Mouse (Mus musculus) midbrain, embryonic 16.5 days (tissue): Measurements from ENCODE around the gene Arg1. TPM values are rescaled to one million over a fixed set of nuclear protein-coding genes. Genes with fewer than 3 reads are reported as not detected.

Experiments used
- ATAC-seq: fragments of 200-750 bp; cut with Nextera tagmentation; 2 replicates; pipeline ENCODE4 v1.8.0; 2017; ENCODE audit warnings: moderate TSS enrichment
- H3K27ac ChIP-seq: fragments of 300-500 bp; sonication (generic); 2 replicates; pipeline ENCODE4 v1.5.1; 2014; ENCODE audit warnings: mild to moderate bottlenecking, low read length, mixed read lengths
- H3K27me3 ChIP-seq: fragments of 300-500 bp; sonication (generic); 2 replicates; pipeline ENCODE4 v1.6.1; 2014; ENCODE audit warnings: low read depth, low read length, mixed read lengths; ENCODE audit not compliant: control insufficient read depth, insufficient read depth
- H3K36me3 ChIP-seq: fragments of 300-500 bp; sonication (generic); 2 replicates; pipeline ENCODE4 v1.6.1; 2014; ENCODE audit warnings: mild to moderate bottlenecking, low read length, moderate library complexity, mixed read lengths; ENCODE audit not compliant: control insufficient read depth, insufficient read depth
- H3K4me1 ChIP-seq: fragments of 300-500 bp; sonication (generic); 2 replicates; pipeline ENCODE4 v1.6.1; 2014; ENCODE audit warnings: mild to moderate bottlenecking, low read length, mixed read lengths; ENCODE audit not compliant: control insufficient read depth, insufficient read depth
- H3K4me2 ChIP-seq: fragments of 300-500 bp; sonication (generic); 2 replicates; pipeline ENCODE4 v1.6.1; 2014; ENCODE audit warnings: mild to moderate bottlenecking, low read length, mixed read lengths
- H3K4me3 ChIP-seq: fragments of 300-500 bp; sonication (generic); 2 replicates; pipeline ENCODE4 v1.5.1; 2014; ENCODE audit warnings: low read depth, mild to moderate bottlenecking, low read length, moderate library complexity, mixed read lengths
- H3K9ac ChIP-seq: fragments of 300-500 bp; sonication (generic); 2 replicates; pipeline ENCODE4 v1.6.1; 2014; ENCODE audit warnings: low read depth, low read length, mixed read lengths
- H3K9me3 ChIP-seq: fragments of 300-500 bp; sonication (generic); replicated peaks from 2 replicates; pipeline ENCODE4 v1.6.1; 2014; ENCODE audit warnings: mild to moderate bottlenecking, low read length, mixed read lengths; ENCODE audit not compliant: control insufficient read depth, poor library complexity, severe bottlenecking
- whole genome bisulfite sequencing: fragments of 180-500 bp; shearing (Covaris S2); extraction: QIAGEN DNeasy Blood & Tissue Kit; methylation state at CpG from one replicate; pipeline ENCODE4 v1.1.7; 2014; 5-methylcytosine and 5-hydroxymethylcytosine counted together
- polyA plus RNA-seq: library from polyadenylated mRNA; unstranded; fragments of >200 nt; fragmentation: Nextera tagmentation; extraction: Ambion mirVana; gene quantifications from 2 replicates; pipeline ENCODE4 v1.2.1, GENCODE M21; 2015

The Arg1 gene
- polyA plus RNA-seq, 1 experiment from 2014 or later: 1.8 TPM

DNA sequence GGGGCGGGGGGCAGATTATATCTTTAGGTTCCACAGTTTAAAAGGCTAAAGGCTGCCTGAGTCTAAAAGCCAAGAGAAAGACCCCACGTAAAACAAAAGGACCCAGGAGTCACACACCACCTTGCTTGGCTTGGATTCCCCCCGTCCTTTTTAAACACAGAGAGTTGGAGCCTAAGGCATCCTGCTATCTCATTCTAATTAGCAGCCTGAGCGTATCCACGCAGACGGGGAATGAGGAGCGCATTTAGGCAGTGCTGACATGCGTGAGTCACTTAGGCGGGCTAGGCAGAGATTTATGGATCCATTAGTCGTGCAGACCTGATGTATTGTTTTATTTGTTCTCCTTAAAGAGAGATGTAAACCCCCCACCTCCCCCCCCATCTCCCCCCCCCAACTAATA, 904 bp downstream of the Arg1 start:
- Histone ChIP-seq H3K36me3 (no peaks in the 10 kb centered on the region), H3K9ac (no peak overlapping the region)
- 49% methylated on average over 10 of the region's 10 CpGs for WGBS

DNA sequence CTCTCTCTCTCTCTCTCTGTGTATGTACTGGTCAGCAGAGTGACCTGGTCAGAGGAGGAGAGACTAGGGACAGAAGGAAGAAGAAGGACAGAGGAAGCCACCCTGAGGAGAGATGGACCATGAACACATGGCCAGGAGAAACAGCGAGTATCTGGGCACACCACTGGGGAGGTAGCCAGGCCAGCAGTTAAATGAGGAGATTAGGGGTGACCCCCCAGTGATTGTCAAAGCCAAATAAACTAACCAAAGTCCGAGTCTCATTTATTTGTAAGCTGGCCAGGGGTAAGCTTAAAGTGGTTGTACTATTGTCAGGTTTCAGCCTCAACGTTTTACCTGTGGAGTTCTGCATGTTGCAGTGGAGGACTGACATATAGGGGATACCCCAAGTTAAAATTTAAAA, 3.0 kb downstream of the Arg1 start:
- no peak for ATAC-seq
- no peaks in the 10 kb centered on the region for H3K9me3 ChIP-seq
- whole genome bisulfite sequencing: 58% methylated on average over 3 of the region's 3 CpGs
- H3K36me3 ChIP-seq: no peaks in the 10 kb centered on the region
- H3K27me3 ChIP-seq: no peaks in the 10 kb centered on the region
- H3K4me2 ChIP-seq: no peak overlapping the region
- H3K4me3 ChIP-seq: no peak overlapping the region
- H3K9ac ChIP-seq: no peak overlapping the region
- no peak overlapping the region for H3K27ac ChIP-seq
- H3K4me1 ChIP-seq: no peaks in the 10 kb centered on the region; the same call in 1 of the 2 replicates

More for the DNA sequence above, 904 bp downstream of the Arg1 start:
- ATAC-seq: peak; percentile 83
- Histone ChIP-seq H3K27ac (no peak overlapping the region), H3K4me1 (no peaks in the 10 kb centered on the region; the same call in 1 of the 2 replicates), H3K4me2 (no peak overlapping the region), H3K9me3 (no peaks in the 10 kb centered on the region), H3K4me3 (no peak overlapping the region), H3K27me3 (no peaks in the 10 kb centered on the region)

DNA sequence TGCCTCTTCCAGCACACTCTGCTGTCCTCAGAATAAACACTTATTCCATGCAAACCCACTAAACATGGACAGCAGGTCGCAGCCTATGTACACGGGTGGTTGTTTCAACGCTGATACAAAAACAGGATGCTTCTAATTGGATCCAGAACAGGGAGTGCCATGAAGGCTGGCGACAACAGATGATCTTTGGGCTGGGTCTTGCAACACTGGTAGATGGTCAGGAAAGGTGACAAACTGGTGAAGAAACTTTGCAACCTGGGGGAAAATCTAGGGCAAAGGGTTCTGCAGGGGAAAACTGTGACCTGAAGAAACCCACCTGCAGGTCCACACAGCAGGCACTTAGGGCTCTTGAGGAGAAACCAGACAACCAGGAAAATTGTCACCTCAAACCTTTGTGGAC, 4.3 kb downstream of the Arg1 start:
- Histone ChIP-seq H3K36me3 (no peaks in the 10 kb centered on the region), H3K9me3 (no peaks in the 10 kb centered on the region), H3K9ac (no peak overlapping the region), H3K4me1 (no peaks in the 10 kb centered on the region; the same call in 1 of the 2 replicates), H3K4me3 (no peak overlapping the region), H3K4me2 (no peak overlapping the region), H3K27ac (no peak overlapping the region), H3K27me3 (no peaks in the 10 kb centered on the region)
- no peak for ATAC-seq
- WGBS: 85% methylated on average over 4 of the region's 4 CpGs

DNA sequence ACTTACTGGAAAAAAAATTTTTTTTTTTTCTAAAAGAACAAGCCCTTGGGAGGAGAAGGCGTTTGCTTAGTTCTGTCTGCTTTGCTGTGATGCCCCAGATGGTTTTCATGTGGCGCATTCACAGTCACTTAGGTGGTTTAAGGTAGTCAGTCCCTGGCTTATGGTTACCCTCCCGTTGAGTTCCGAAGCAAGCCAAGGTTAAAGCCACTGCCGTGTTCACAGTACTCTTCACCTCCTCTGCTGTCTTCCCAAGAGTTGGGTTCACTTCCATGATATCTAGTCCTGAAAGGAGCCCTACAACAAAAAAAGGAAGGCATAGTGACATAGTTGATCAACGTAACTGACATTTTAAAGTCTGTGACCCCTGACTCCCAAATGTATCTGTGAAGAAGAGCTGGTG, 11.8 kb downstream of the Arg1 start:
- WGBS: 88% methylated on average over 6 of the region's 6 CpGs
- no peak overlapping the region for H3K9ac ChIP-seq
- no peak overlapping the region for H3K27ac ChIP-seq
- no peak for ATAC-seq
- no peaks in the 10 kb centered on the region for H3K4me1 ChIP-seq
- H3K9me3 ChIP-seq: no peaks in the 10 kb centered on the region
- H3K27me3 ChIP-seq: no peaks in the 10 kb centered on the region
- peaks cover 23% of the 10 kb centered on the region for H3K36me3 ChIP-seq
- H3K4me2 ChIP-seq: no peak overlapping the region
- H3K4me3 ChIP-seq: no peak overlapping the region

DNA sequence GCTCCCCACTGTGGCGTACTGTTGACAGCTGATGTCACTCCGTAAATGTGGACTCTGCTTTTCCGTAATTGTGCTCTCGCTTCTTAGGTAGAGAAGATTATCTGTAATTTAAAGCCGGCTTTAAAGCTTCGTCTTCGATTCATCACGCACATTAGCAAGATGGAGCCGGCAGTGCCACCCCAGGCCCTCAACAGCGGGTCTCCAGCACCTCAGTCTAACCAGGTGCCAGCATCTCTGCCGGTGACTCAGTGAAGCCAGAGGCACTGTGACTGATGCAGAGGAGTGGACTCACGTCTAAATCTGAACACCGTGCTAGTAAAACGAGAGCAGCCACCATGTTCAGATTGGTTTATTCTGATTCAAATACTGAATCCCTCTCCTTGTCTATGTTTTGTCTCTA, 14.7 kb downstream of the Arg1 start:
- Histone ChIP-seq H3K27me3 (no peaks in the 10 kb centered on the region), H3K4me3 (no peak overlapping the region), H3K9me3 (no peaks in the 10 kb centered on the region), H3K36me3 (peaks cover 42% of the 10 kb centered on the region), H3K9ac (no peak overlapping the region), H3K27ac (no peak overlapping the region), H3K4me2 (no peak overlapping the region), H3K4me1 (no peaks in the 10 kb centered on the region)
- WGBS: 91% methylated on average over 14 of the region's 14 CpGs
- ATAC-seq: no peak

DNA sequence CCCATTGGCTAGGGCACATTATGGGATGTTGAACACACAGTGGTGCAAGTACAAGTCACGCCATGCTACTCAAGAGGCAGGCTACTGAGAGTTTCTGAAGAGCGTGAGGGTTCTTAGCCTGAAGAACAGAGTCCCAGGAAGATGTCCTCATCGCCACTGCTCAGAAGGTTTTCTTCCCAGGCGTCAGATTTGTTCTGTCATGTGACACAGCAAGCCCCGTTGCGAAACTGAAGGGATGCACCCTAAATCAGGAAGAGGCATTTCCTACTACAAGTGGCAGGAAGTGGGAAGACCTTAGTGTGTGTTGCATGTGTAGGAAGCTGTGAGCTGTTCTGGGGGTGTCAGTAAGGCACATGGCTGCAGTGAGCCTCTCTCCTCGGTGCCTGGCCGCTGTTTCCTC, 16.1 kb downstream of the Arg1 start:
- no peak overlapping the region for H3K4me2 ChIP-seq
- H3K4me1 ChIP-seq: no peaks in the 10 kb centered on the region
- H3K9ac ChIP-seq: no peak overlapping the region
- H3K4me3 ChIP-seq: no peak overlapping the region
- 94% methylated on average over 8 of the region's 8 CpGs for WGBS
- H3K36me3 ChIP-seq: peaks cover 42% of the 10 kb centered on the region
- no peaks in the 10 kb centered on the region for H3K9me3 ChIP-seq
- ATAC-seq: no peak
- no peaks in the 10 kb centered on the region for H3K27me3 ChIP-seq
- H3K27ac ChIP-seq: no peak overlapping the region

DNA sequence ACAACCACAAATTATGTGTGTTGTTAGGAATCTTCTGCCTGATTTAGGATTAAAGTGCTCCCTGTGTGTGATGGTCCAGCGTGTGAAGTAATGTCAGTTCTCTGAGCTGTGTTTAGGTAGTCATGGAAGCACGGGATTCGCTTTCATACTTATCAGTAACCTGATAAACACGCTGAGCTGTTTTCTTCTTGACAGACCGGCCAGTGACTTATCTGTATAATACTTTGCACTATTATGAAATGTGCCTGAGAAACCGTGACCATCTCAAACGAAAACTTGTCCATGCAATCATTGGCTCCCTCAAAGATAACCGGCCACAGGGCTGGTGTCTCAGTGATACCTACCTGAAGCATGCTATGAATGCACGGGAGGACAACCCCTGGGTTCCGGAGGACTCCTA, 21.7 kb downstream of the Arg1 start:
- no peak overlapping the region for H3K27ac ChIP-seq
- no peaks in the 10 kb centered on the region for H3K4me1 ChIP-seq
- H3K36me3 ChIP-seq: peaks cover 59% of the 10 kb centered on the region
- no peak overlapping the region for H3K4me2 ChIP-seq
- WGBS: 96% methylated on average over 10 of the region's 10 CpGs
- H3K4me3 ChIP-seq: no peak overlapping the region
- H3K9me3 ChIP-seq: no peaks in the 10 kb centered on the region
- H3K27me3 ChIP-seq: no peaks in the 10 kb centered on the region
- no peak for ATAC-seq
- H3K9ac ChIP-seq: no peak overlapping the region

DNA sequence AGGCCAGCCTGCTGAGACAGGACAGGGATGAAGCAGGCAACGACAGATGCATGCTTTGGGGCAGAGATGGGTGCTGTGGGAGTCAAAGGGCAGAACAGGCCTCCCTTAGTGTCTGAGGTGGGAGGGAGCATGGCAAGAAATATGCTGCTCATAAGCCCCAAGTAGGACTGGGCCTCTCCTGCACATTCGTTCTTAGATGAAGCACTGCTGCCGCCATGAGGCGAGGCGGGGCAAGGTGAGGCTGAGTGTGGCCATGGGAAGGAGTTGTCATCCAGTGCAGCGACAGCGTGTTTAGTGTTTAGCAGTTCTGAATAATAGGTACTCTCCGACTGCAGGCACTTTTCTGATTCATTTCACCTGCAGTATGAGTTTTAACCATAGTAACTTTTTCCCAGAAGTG, 31.4 kb downstream of the Arg1 start:
- WGBS: 92% methylated on average over 8 of the region's 8 CpGs
- no peak for ATAC-seq
- no peak overlapping the region for H3K9ac ChIP-seq
- no peak overlapping the region for H3K4me3 ChIP-seq
- no peak overlapping the region for H3K4me2 ChIP-seq
- peaks cover 47% of the 10 kb centered on the region for H3K36me3 ChIP-seq
- no peaks in the 10 kb centered on the region for H3K27me3 ChIP-seq
- H3K9me3 ChIP-seq: no peaks in the 10 kb centered on the region
- no peaks in the 10 kb centered on the region for H3K4me1 ChIP-seq
- H3K27ac ChIP-seq: no peak overlapping the region

DNA sequence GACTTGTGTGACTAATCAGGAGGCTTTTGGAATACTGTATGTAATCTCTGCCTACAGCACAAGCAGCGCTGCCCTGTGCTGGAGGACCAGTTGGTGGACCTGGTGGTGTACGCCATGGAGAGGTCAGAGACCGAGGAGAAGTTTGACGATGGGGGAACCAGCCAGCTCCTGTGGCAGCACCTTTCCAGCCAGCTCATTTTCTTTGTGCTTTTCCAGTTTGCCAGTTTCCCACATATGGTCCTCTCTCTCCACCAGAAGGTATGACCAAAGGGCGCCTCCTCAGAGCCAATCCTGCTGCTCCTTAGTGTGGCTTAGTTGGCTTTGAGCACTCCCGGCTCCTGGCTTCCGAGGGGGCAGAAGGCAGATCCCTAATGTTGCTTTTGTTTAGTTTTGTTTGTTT, 38.9 kb downstream of the Arg1 start:
- H3K9ac ChIP-seq: no peak overlapping the region
- H3K4me3 ChIP-seq: no peak overlapping the region
- 100% methylated on average over 7 of the region's 7 CpGs for WGBS
- no peak for ATAC-seq
- H3K4me2 ChIP-seq: no peak overlapping the region
- no peaks in the 10 kb centered on the region for H3K27me3 ChIP-seq
- no peaks in the 10 kb centered on the region for H3K4me1 ChIP-seq
- H3K36me3 ChIP-seq: peaks cover 30% of the 10 kb centered on the region
- no peaks in the 10 kb centered on the region for H3K9me3 ChIP-seq
- no peak overlapping the region for H3K27ac ChIP-seq

DNA sequence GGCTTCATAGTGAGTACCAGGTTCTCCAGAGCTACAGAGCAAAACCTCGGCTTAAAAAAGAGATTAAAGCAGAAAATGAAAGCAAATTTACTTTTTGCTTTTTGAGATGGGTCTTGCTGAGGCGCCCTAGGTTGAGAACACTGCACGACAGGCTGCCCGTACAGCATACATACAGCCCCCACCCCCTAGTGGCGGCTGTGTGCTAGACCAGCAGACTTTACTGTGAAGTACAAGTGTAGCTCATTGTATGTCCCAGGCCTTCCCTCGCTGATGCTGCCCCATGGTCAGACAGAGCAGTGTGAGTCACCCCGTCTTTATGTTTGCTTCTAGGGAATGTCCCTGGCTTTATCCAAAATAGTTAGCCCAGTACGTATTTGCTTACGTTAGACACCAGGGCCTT, 41.3 kb downstream of the Arg1 start:
- H3K27me3 ChIP-seq: no peaks in the 10 kb centered on the region
- peaks cover 34% of the 10 kb centered on the region for H3K36me3 ChIP-seq
- 82% methylated on average over 9 of the region's 9 CpGs for WGBS
- no peak overlapping the region for H3K4me2 ChIP-seq
- no peaks in the 10 kb centered on the region for H3K9me3 ChIP-seq
- no peak overlapping the region for H3K27ac ChIP-seq
- ATAC-seq: 0 out of 2 replicates have a peak, but pooled peaks have one; percentile 66
- no peak overlapping the region for H3K9ac ChIP-seq
- no peaks in the 10 kb centered on the region for H3K4me1 ChIP-seq
- no peak overlapping the region for H3K4me3 ChIP-seq
